Mouse (Mus musculus): Measurements from ENCODE around the gene Utrn.

DNA sequence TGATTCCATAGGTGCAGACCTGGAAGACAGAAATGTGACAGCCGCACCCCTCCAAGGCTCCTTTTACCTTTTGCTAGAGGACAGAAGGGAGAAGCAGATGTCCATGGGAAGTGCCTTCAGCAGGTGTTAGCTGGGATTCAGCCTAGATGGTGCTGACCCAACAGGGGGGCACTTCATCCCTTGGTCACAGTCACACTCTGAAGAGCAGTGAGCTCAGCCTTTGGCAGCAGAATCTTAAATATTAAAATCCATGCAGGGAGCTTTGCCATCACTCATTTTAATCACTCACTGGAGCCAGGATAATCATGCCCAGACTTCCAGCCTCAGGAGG lies 72.7 kb downstream of the Utrn start:
- TF ChIP-seq POLR2A (IDR thresholded peaks at IDR 0.05; ENCODE audit: borderline replicate concordance, low read depth, low read length) = no peak
- TF ChIP-seq CTCF (IDR thresholded peaks at IDR 0.05; ENCODE audit: low read depth, low read length) = no peak

Data from bone marrow macrophage, adult 2 months (primary cell).